Mouse (Mus musculus) heart, postnatal 0 days (tissue): Measurements from ENCODE around the gene Ccdc152.

ENCODE experiments used
- CTCF ChIP-seq: IDR thresholded peaks from 2 replicates; pipeline ENCODE4 v1.5.1; 2016; ENCODE audit warnings: antibody characterized with exemption, control low read depth, low read depth
- EP300 ChIP-seq: IDR thresholded peaks from 2 replicates; pipeline ENCODE4 v1.6.1; 2016; ENCODE audit warnings: antibody characterized with exemption, low read depth

DNA sequence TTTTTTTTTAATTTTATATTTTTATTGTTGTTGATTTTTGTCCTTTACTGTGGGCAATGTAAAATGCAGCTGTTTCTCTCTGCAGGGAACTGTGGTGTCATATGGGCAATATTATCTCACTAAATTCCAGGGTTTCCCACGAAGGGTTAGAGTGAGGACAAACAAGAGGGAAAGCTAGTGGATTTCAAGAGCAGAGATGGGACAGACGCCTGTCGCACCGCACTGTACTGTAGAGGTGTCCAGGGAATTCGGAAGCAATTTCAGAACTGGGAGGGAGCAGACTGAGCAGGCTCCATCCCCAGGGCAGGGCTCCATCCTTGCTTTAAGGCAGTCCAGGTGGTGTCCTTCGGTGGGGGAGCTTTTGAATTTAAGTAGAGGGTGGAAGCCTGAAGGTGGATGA is 32.1 kb downstream of the Ccdc152 start:
- TF ChIP-seq CTCF = no peak
- TF ChIP-seq EP300 = no peak
